Mouse (Mus musculus): ENCODE measurements around the gene Rnps1.

GRCm38 (mm10) chr17:24437016-24437415 lies 22.7 kb downstream of the Rnps1 start:
- TF ChIP-seq CTCF (IDR thresholded peaks at IDR 0.05; ENCODE audit: borderline replicate concordance, extremely low read depth, insufficient read depth, insufficient read length) (peak; percentile 67), POLR2A (IDR thresholded peaks at IDR 0.05; ENCODE audit: borderline replicate concordance, extremely low read depth, insufficient read depth, insufficient read length, poor library complexity, severe bottlenecking) (no peak)

All from brain, embryonic 14.5 days (tissue).